In the genomic region with DNA sequence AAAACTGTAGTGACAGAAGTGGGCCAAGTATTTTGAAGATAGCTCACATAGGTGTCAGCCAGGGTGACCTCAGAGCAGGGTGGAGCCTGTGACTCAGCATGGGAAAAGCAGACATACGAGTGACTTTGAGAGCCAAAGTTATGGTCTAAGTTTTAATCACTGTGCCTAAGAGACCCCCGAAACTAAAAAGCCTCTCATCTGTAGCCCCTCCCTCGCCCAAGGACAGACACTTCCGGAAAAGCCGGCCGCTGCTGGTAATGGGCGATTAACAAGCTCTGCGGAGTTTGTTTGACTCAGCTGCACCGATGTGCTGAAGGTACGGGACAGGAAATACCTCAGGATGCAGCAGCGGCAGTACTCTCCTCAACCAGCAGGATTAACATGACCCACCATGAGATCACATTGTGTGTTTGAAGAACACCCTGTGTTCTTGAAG, we compare ENCODE assay signal across 8 mouse cellular contexts.
A peak's percentile ranks its signal among the peaks of the same experiment; 100 is the strongest.
DNase-seq lines count a peak whose midpoint lies in the region; ATAC-seq lines count a peak whose summit lies in the region.

No protein-coding gene starts in this region.

- no peaks in the 10 kb centered on the region for H3K9me3 ChIP-seq in hindbrain, embryonic 11.5 days (ENCODE audit: control insufficient read depth, low read length)
- H3K9me3 ChIP-seq in hindbrain, embryonic 16.5 days (ENCODE audit: control insufficient read depth, low read length), result no peaks in the 10 kb centered on the region
- no peaks in the 10 kb centered on the region for H3K9me3 ChIP-seq in forebrain, embryonic 12.5 days

- intact Hi-C loops in heart, postnatal 14 days (cut with DNase I), result loop anchor here (5.0 kb wide), 3 partner anchors 114 to 384 kb away; no protein-coding TSS in a partner anchor

- H3K4me2 ChIP-seq in hindbrain, embryonic 11.5 days (replicated peaks; ENCODE audit: low read depth, low read length), result no peak overlapping the region
- no peak overlapping the region for H3K4me2 ChIP-seq in hindbrain, embryonic 16.5 days (ENCODE audit: low read length)
- no peak overlapping the region for H3K4me2 ChIP-seq in forebrain, embryonic 12.5 days

- H3K4me3 ChIP-seq in hindbrain, embryonic 11.5 days (ENCODE audit: low read depth, low read length), result no peak overlapping the region
- no peak overlapping the region for H3K4me3 ChIP-seq in hindbrain, embryonic 16.5 days (ENCODE audit: low read length)
- no peak overlapping the region for H3K4me3 ChIP-seq in forebrain, embryonic 12.5 days (replicated peaks)

- ATAC-seq in hindbrain, embryonic 11.5 days (ENCODE audit: low FRiP score), result no peak
- ATAC-seq in hindbrain, embryonic 16.5 days, result no peak
- peak; percentile 58 for ATAC-seq in megakaryocyte progenitor cell, adult 5-6 weeks (replicated peaks; ENCODE audit: poor library complexity)
- no peak for ATAC-seq in forebrain, embryonic 12.5 days (ENCODE audit: low FRiP score)

- no peaks in the 10 kb centered on the region; the same call in 1 of the 2 replicates for H3K4me1 ChIP-seq in hindbrain, embryonic 11.5 days (replicated peaks; ENCODE audit: control insufficient read depth, insufficient read depth, low read length)
- peaks cover 11% of the 10 kb centered on the region for H3K4me1 ChIP-seq in hindbrain, embryonic 16.5 days (ENCODE audit: control insufficient read depth, insufficient read depth, low read depth, low read length)
- peaks cover 16% of the 10 kb centered on the region for H3K4me1 ChIP-seq in forebrain, embryonic 12.5 days

- 73% methylated on average over 11 of the region's 11 CpGs for WGBS in hindbrain, embryonic 11.5 days
- 81% methylated on average over 11 of the region's 11 CpGs for WGBS in hindbrain, embryonic 16.5 days
- 89% methylated on average over 11 of the region's 11 CpGs for WGBS in forebrain, embryonic 12.5 days

- DNase-seq in hindbrain, embryonic 11.5 days (ENCODE audit: low spot score), result peak; percentile 21
- DNase-seq in NIH3T3 (ENCODE audit: low read depth), result peak; percentile 56
- peak; percentile 11 to 46 for DNase-seq in heart, postnatal 14 days
- no peak for DNase-seq in cerebellum, adult 11-12 months
- DNase-seq in ovary, postnatal 14 days (ENCODE audit: low spot score), result no peak

- H3K27ac ChIP-seq in hindbrain, embryonic 11.5 days (ENCODE audit: low read depth, low read length), result no peak overlapping the region
- H3K27ac ChIP-seq in hindbrain, embryonic 16.5 days (ENCODE audit: low read depth, low read length), result no peak overlapping the region
- no peak overlapping the region for H3K27ac ChIP-seq in forebrain, embryonic 12.5 days

- H3K36me3 ChIP-seq in hindbrain, embryonic 11.5 days (ENCODE audit: control insufficient read depth, insufficient read depth, low read length), result no peaks in the 10 kb centered on the region
- no peaks in the 10 kb centered on the region for H3K36me3 ChIP-seq in hindbrain, embryonic 16.5 days (ENCODE audit: control insufficient read depth, insufficient read depth, low read length)
- H3K36me3 ChIP-seq in forebrain, embryonic 12.5 days (replicated peaks), result no peaks in the 10 kb centered on the region

- no peaks in the 10 kb centered on the region for H3K27me3 ChIP-seq in hindbrain, embryonic 11.5 days (ENCODE audit: control insufficient read depth, insufficient read depth, low read length)
- H3K27me3 ChIP-seq in hindbrain, embryonic 16.5 days (replicated peaks; ENCODE audit: control insufficient read depth, insufficient read depth, low read length), result no peaks in the 10 kb centered on the region
- no peaks in the 10 kb centered on the region for H3K27me3 ChIP-seq in forebrain, embryonic 12.5 days

- no peak overlapping the region for H3K9ac ChIP-seq in hindbrain, embryonic 11.5 days (ENCODE audit: low read depth, low read length)
- H3K9ac ChIP-seq in hindbrain, embryonic 16.5 days (ENCODE audit: low read depth, low read length), result no peak overlapping the region
- H3K9ac ChIP-seq in forebrain, embryonic 12.5 days, result no peak overlapping the region

Comparison
In these comparisons a context has a peak if more than half of its experiments do, and no peak if none do; other contexts are left out.
1. DNase-seq: peak in hindbrain, embryonic 11.5 days (single experiment), NIH3T3 (single experiment) and heart, postnatal 14 days (2 of 2); none in cerebellum, adult 11-12 months (single experiment) and ovary, postnatal 14 days (single experiment).